ENCODE assay signal across 13 mouse cellular contexts in genomic region chr11:108145752-108146496, GRCm38 (mm10).
DNase-seq lines count a peak whose midpoint lies in the region; ATAC-seq and TF ChIP-seq lines count a peak whose summit lies in the region.
"Had no signal": no experiment of that assay in that cellular context is flagged by ENCODE, and none has a peak within 500 bp of the region (broad histone marks: within the 10 kb centered on the region; RNA-seq: fewer than 3 reads in every experiment).

No protein-coding gene starts in this region.

- no peaks in the 10 kb centered on the region for H3K27me3 ChIP-seq in heart, embryonic 12.5 days (replicated peaks)
- no peaks in the 10 kb centered on the region for H3K27me3 ChIP-seq in megakaryocyte, embryonic 14.5 days (replicated peaks)
- no peaks in the 10 kb centered on the region for H3K27me3 ChIP-seq in hindbrain, embryonic 16.5 days (replicated peaks; ENCODE audit: control insufficient read depth, insufficient read depth, low read length)

- TF ChIP-seq POLR2A in olfactory bulb, adult 2 months (IDR thresholded peaks at IDR 0.05; ENCODE audit: insufficient read depth, low read depth, low read length), result no peak

- no peak for ATAC-seq in heart, embryonic 12.5 days (ENCODE audit: insufficient number of reproducible peaks, low FRiP score)
- ATAC-seq in megakaryocyte, adult 5-6 weeks (ENCODE audit: poor library complexity, severe bottlenecking), result no peak
- no peak for ATAC-seq in hindbrain, embryonic 16.5 days

- WGBS in heart, embryonic 12.5 days, result 47% methylated on average over 13 of the region's 13 CpGs
- 49% methylated on average over 13 of the region's 13 CpGs for WGBS in hindbrain, embryonic 16.5 days
- 45% methylated on average over 13 of the region's 13 CpGs for WGBS in olfactory bulb, adult 2 months

- H3K9me3 ChIP-seq in heart, embryonic 12.5 days (replicated peaks), result no peaks in the 10 kb centered on the region
- H3K9me3 ChIP-seq in megakaryocyte, embryonic 14.5 days, result no peaks in the 10 kb centered on the region
- H3K9me3 ChIP-seq in hindbrain, embryonic 16.5 days (ENCODE audit: control insufficient read depth, low read length), result no peaks in the 10 kb centered on the region

- H3K9ac ChIP-seq in heart, embryonic 12.5 days, result peak overlapping the region; percentile 43; the same call in 1 of the 2 replicates
- H3K9ac ChIP-seq in hindbrain, embryonic 16.5 days (ENCODE audit: low read depth, low read length), result peak overlapping the region; percentile 14

- H3K27ac ChIP-seq in heart, embryonic 12.5 days (ENCODE audit: poor library complexity, severe bottlenecking), result peak overlapping the region; percentile 54
- H3K27ac ChIP-seq in hindbrain, embryonic 16.5 days (ENCODE audit: low read depth, low read length), result peak overlapping the region; percentile 68
- peak overlapping the region; percentile 47 for H3K27ac ChIP-seq in olfactory bulb, adult 2 months (ENCODE audit: insufficient read depth, low read depth, low read length)

- H3K4me1 ChIP-seq in heart, embryonic 12.5 days (replicated peaks), result peaks cover 69% of the 10 kb centered on the region
- peaks cover 99% of the 10 kb centered on the region for H3K4me1 ChIP-seq in megakaryocyte, embryonic 14.5 days
- H3K4me1 ChIP-seq in hindbrain, embryonic 16.5 days (ENCODE audit: control insufficient read depth, insufficient read depth, low read depth, low read length), result peaks cover 21% of the 10 kb centered on the region
- H3K4me1 ChIP-seq in olfactory bulb, adult 2 months (ENCODE audit: control insufficient read depth, insufficient read depth, low read length), result peaks cover 30% of the 10 kb centered on the region

- no peak overlapping the region for H3K4me3 ChIP-seq in heart, embryonic 12.5 days
- H3K4me3 ChIP-seq in megakaryocyte, embryonic 14.5 days (replicated peaks), result peak overlapping the region; percentile 56
- H3K4me3 ChIP-seq in hindbrain, embryonic 16.5 days (ENCODE audit: low read length), result no peak overlapping the region
- no peak overlapping the region for H3K4me3 ChIP-seq in olfactory bulb, adult 2 months (ENCODE audit: insufficient read depth, low read depth, low read length)

- intact Hi-C loops in heart, postnatal 36 days (cut with DNase I), result loop anchor here (5.0 kb wide), 2 partner anchors 66 to 196 kb away; partner anchors contain the start of genes Apoh and Prkca

- H3K36me3 ChIP-seq in heart, embryonic 12.5 days, result no peaks in the 10 kb centered on the region
- peaks cover 71% of the 10 kb centered on the region for H3K36me3 ChIP-seq in megakaryocyte, embryonic 14.5 days (replicated peaks; ENCODE audit: low read length)
- H3K36me3 ChIP-seq in hindbrain, embryonic 16.5 days (ENCODE audit: control insufficient read depth, insufficient read depth, low read length), result no peaks in the 10 kb centered on the region

- no peak for TF ChIP-seq CTCF in olfactory bulb, adult 2 months (IDR thresholded peaks at IDR 0.05; ENCODE audit: insufficient read depth, low read depth, low read length)

- DNase-seq in heart, postnatal 36 days, result no peak
- no peak for DNase-seq in adrenal gland, adult 8-10 months
- no peak for DNase-seq in kidney, postnatal 25 days
- DNase-seq: adrenal gland, adult 2 months; B cell, adult 2 months; kidney, adult 11 months; layer of hippocampus, postnatal 36 days; liver had no signal

- peak overlapping the region; percentile 51 for H3K4me2 ChIP-seq in heart, embryonic 12.5 days
- H3K4me2 ChIP-seq in hindbrain, embryonic 16.5 days (ENCODE audit: low read length), result no peak overlapping the region
